9 mouse cellular contexts compared by ENCODE assay signal in genomic region chr9:44076764-44077120, GRCm38 (mm10). TPM values are rescaled to one million over a fixed set of nuclear protein-coding genes. Genes with fewer than 3 reads are reported as not detected.
A peak's percentile ranks its signal among the peaks of the same experiment; 100 is the strongest.
DNase-seq lines count a peak whose midpoint lies in the region; ATAC-seq and TF ChIP-seq lines count a peak whose summit lies in the region.
"Had no signal": no experiment of that assay in that cellular context is flagged by ENCODE, and none has a peak within 500 bp of the region (broad histone marks: within the 10 kb centered on the region; RNA-seq: fewer than 3 reads in every experiment).

No protein-coding gene starts in this region.

- WGBS in heart, embryonic 16.5 days = 21% methylated on average over 5 of the region's 5 CpGs

- no peak overlapping the region for H3K9ac ChIP-seq in ES-E14 (ENCODE audit: insufficient read depth, low read depth, low read length, poor library complexity, severe bottlenecking)
- H3K9ac ChIP-seq in heart, embryonic 16.5 days (ENCODE audit: low read length) = no peak overlapping the region
- H3K9ac ChIP-seq: embryonic facial prominence, embryonic 13.5 days had no signal

- no peaks in the 10 kb centered on the region for H3K36me3 ChIP-seq in ES-E14 (ENCODE audit: control insufficient read depth, insufficient read depth, low read length, poor library complexity, severe bottlenecking)
- H3K36me3 ChIP-seq in heart, embryonic 16.5 days (ENCODE audit: control insufficient read depth, insufficient read depth) = 0 out of 2 replicates have a peak, but pooled peaks cover 2% of the 10 kb centered on the region
- H3K36me3 ChIP-seq: embryonic facial prominence, embryonic 13.5 days had no signal

- peak overlapping the region; percentile 17; the same call in 1 of the 2 replicates for H3K4me2 ChIP-seq in heart, embryonic 16.5 days (ENCODE audit: low read depth, low read length)
- H3K4me2 ChIP-seq: embryonic facial prominence, embryonic 13.5 days had no signal

- H3K27ac ChIP-seq in ES-E14 (ENCODE audit: insufficient read depth, low read depth, low read length, poor library complexity, severe bottlenecking) = no peak overlapping the region
- no peak overlapping the region for H3K27ac ChIP-seq in heart, embryonic 16.5 days (ENCODE audit: low read length)
- H3K27ac ChIP-seq in left cerebral cortex, adult 2 months = no peak overlapping the region
- H3K27ac ChIP-seq: embryonic facial prominence, embryonic 13.5 days had no signal

- H3K4me1 ChIP-seq in ES-E14 (ENCODE audit: control insufficient read depth in 2 of 2, insufficient read depth in 2 of 2, low read length in 2 of 2, poor library complexity in 1 of 2) = peaks cover 0 to 9% of the 10 kb centered on the region in 2 experiments; a peak in 1 of 4 replicates
- peaks cover 67% of the 10 kb centered on the region for H3K4me1 ChIP-seq in heart, embryonic 16.5 days (ENCODE audit: control insufficient read depth, insufficient read depth, low read length)

- no peak overlapping the region for H3K4me3 ChIP-seq in ES-E14 (ENCODE audit: insufficient read depth in 1 of 2, low read depth in 1 of 2, low read length in 2 of 2, poor library complexity in 1 of 2, severe bottlenecking in 1 of 2)
- no peak overlapping the region for H3K4me3 ChIP-seq in heart, embryonic 16.5 days (ENCODE audit: low read length)
- H3K4me3 ChIP-seq in left cerebral cortex, adult 2 months = no peak overlapping the region
- H3K4me3 ChIP-seq: embryonic facial prominence, embryonic 13.5 days had no signal

- peak; percentile 81 for DNase-seq in layer of hippocampus, adult 11-12 months (ENCODE audit: low spot score)
- no peak for DNase-seq in layer of hippocampus, adult 9-10 months (ENCODE audit: low spot score)
- DNase-seq in ES-E14 (ENCODE audit: low read depth, low spot score) = peak; percentile 79
- peak; percentile 83 to 86 for DNase-seq in cerebellum, postnatal 10 days
- peak in 1 of 2 experiments; percentile 55 for DNase-seq in left cerebral cortex, adult 2 months (ENCODE audit: extremely low spot score in 1 of 2, low spot score in 2 of 2)
- peak; percentile 76 for DNase-seq in naive thymus-derived CD4-positive, alpha-beta T cell, adult 2 months (ENCODE audit: low read depth)
- no peak for DNase-seq in frontal cortex, postnatal 25 days (ENCODE audit: low spot score in 2 of 2)

- no peak for ATAC-seq in heart, embryonic 16.5 days (replicated peaks; ENCODE audit: extremely low read depth, insufficient read depth, low FRiP score)

- intact Hi-C loops in left cerebral cortex, adult 2 months (cut with DNase I) = loop anchor here (2.0 kb wide), 1 partner anchor 18 kb away; no protein-coding TSS in a partner anchor

- TF ChIP-seq CTCF in left cerebral cortex, adult 2 months (IDR thresholded peaks at IDR 0.05) = peak; percentile 63

- H3K27me3 ChIP-seq in heart, embryonic 16.5 days (ENCODE audit: control insufficient read depth, insufficient read depth, low read length) = no peaks in the 10 kb centered on the region
- H3K27me3 ChIP-seq: embryonic facial prominence, embryonic 13.5 days had no signal

- H3K9me3 ChIP-seq in ES-E14 (ENCODE audit: control insufficient read depth, insufficient read depth, low read depth, low read length) = no peaks in the 10 kb centered on the region
- no peaks in the 10 kb centered on the region for H3K9me3 ChIP-seq in heart, embryonic 16.5 days (replicated peaks; ENCODE audit: control insufficient read depth, low read length)
- H3K9me3 ChIP-seq: embryonic facial prominence, embryonic 13.5 days had no signal

- in situ Hi-C loops in ES-E14 (cut with MboI; ENCODE audit: low sequenced_read_pairs in 2 of 2, unreplicated experiment in 2 of 2) = no loop called here

TF ChIP-seq in ES-E14, 5 proteins besides CTCF, POLR2A, EP300 and RAD21:
- TF ChIP-seq ZNF384 (IDR thresholded peaks at IDR 0.05; ENCODE audit: low read depth, low read length) (no peak), MAFK (IDR thresholded peaks at IDR 0.05; ENCODE audit: insufficient read depth, low read depth, low read length) (no peak)

RNA-seq across cellular contexts. Expression of gene Usp2, which starts 9.9 kb away (rescaled TPM):
- total RNA-seq in ES-E14 (2012; rRNA removed) = 3.9 and 4.0 TPM in 2 replicates
- 77.5 and 89.6 TPM in 2 replicates for polyA plus RNA-seq in heart, embryonic 16.5 days (2015; fragmentation: Nextera tagmentation; extraction: Ambion mirVana)
- 100 to 1,000 TPM in 1 of 2 experiments, 10 to 100 TPM in 1; 99.3 to 120 TPM for total RNA-seq in left cerebral cortex, adult 2 months (2021)

RNA-seq across cellular contexts. Expression of gene Mfrp, which starts 24.8 kb away (rescaled TPM):
- total RNA-seq in ES-E14 (2012; rRNA removed) = 0.09 and 0.11 TPM in 2 replicates
- polyA plus RNA-seq in heart, embryonic 16.5 days (2015; fragmentation: Nextera tagmentation; extraction: Ambion mirVana) = 0.12 TPM in 1 of 2 replicates, not detected in the other
- 1 to 10 TPM in 1 of 2 experiments, under 1 TPM in 1; 0.82 to 1.6 TPM for total RNA-seq in left cerebral cortex, adult 2 months (2021)

RNA-seq across cellular contexts. Expression of gene C1qtnf5, which starts 30.3 kb away (rescaled TPM):
- 0.79 and 1.6 TPM in 2 replicates for total RNA-seq in ES-E14 (2012; rRNA removed)
- polyA plus RNA-seq in heart, embryonic 16.5 days (2015; fragmentation: Nextera tagmentation; extraction: Ambion mirVana) = 3.5 and 4.2 TPM in 2 replicates
- 10 to 100 TPM; 14.2 to 15.3 TPM for total RNA-seq in left cerebral cortex, adult 2 months (2021)

RNA-seq across cellular contexts. Expression of gene Thy1, which starts 33.6 kb away (rescaled TPM):
- 10.2 and 15.8 TPM in 2 replicates for total RNA-seq in ES-E14 (2012; rRNA removed)
- 8.7 and 21.5 TPM in 2 replicates for polyA plus RNA-seq in heart, embryonic 16.5 days (2015; fragmentation: Nextera tagmentation; extraction: Ambion mirVana)
- total RNA-seq in left cerebral cortex, adult 2 months (2021) = 100 to 1,000 TPM; 838 to 856 TPM

RNA-seq across cellular contexts. Expression of gene Gm49380, which starts 36.6 kb away (rescaled TPM):
- total RNA-seq in ES-E14 (2012; rRNA removed) = 0.18 and 0.26 TPM in 2 replicates
- 0.07 and 0.20 TPM in 2 replicates for polyA plus RNA-seq in heart, embryonic 16.5 days (2015; fragmentation: Nextera tagmentation; extraction: Ambion mirVana)
- under 1 TPM in 1 of 2 experiments, not detected in 1; 0.56 TPM for total RNA-seq in left cerebral cortex, adult 2 months (2021)

Comparison
In these comparisons a context has a peak if more than half of its experiments do, and no peak if none do; other contexts are left out.
1. DNase-seq: peak in layer of hippocampus, adult 11-12 months (single experiment), ES-E14 (single experiment), cerebellum, postnatal 10 days (2 of 2) and naive thymus-derived CD4-positive, alpha-beta T cell, adult 2 months (single experiment); none in layer of hippocampus, adult 9-10 months (single experiment) and frontal cortex, postnatal 25 days (0 of 2).
2. RNA of gene Usp2, which starts 9.9 kb away (total RNA-seq): 99.3 to 120 TPM in left cerebral cortex, adult 2 months; 3.9 to 4.0 TPM in ES-E14; every median in the first group is over 10 times any median in the second.